Mouse (Mus musculus): ENCODE results near the gene N4bp2.
"Not testable (repeated sequence)": the region's sequence is repeated elsewhere in the genome, so short reads cannot be mapped to it uniquely, and the experiment has no call there.

DNA sequence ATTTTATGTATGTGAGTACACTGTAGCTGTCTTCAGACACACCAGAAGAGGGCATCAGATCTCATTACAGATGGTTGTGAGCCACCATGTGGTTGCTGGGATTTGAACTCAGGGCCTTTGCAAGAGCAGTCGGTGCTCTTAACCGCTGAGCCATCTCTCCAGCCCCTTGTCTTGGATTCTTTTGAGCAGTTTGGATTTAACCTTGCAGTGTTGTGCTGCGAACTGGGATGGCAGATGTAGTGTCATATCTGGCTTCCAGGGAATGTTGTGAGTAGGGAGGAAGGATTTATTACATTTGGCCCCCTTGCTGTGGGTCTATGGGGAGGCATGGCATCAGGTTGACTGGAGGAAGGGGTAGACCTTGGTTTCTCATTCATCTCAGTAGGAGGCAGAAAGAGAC is 10.6 kb downstream of the N4bp2 start:
- not testable (repeated sequence) for TF ChIP-seq CTCF (IDR thresholded peaks at IDR 0.05; ENCODE audit: low read depth, low read length); TAL1 (conservative IDR thresholded peaks at IDR 0.05; ENCODE audit: low read depth, low read length)
